Mouse (Mus musculus) forebrain, embryonic 13.5 days (tissue): ENCODE data around the gene Mecom. TPM values are rescaled to one million over a fixed set of nuclear protein-coding genes. Genes with fewer than 3 reads are reported as not detected.

Experiments used
- ATAC-seq: fragments of 200-750 bp; cut with Nextera tagmentation; 2 replicates; pipeline ENCODE4 v1.8.0; 2017
- H3K27ac ChIP-seq: fragments of 300-500 bp; sonication (generic); 2 replicates; pipeline ENCODE4 v1.5.1; 2015; ENCODE audit warnings: inconsistent platforms, mild to moderate bottlenecking, moderate library complexity
- H3K27me3 ChIP-seq: fragments of 300-500 bp; sonication (generic); 2 replicates; pipeline ENCODE4 v1.6.1; 2015; ENCODE audit warnings: mild to moderate bottlenecking, inconsistent platforms
- H3K36me3 ChIP-seq: fragments of 300-500 bp; sonication (generic); 2 replicates; pipeline ENCODE4 v1.6.1; 2015; ENCODE audit warnings: mild to moderate bottlenecking, inconsistent platforms; ENCODE audit not compliant: poor library complexity, severe bottlenecking
- H3K4me1 ChIP-seq: fragments of 300-500 bp; sonication (generic); 2 replicates; pipeline ENCODE4 v1.6.1; 2015; ENCODE audit warnings: inconsistent platforms
- H3K4me2 ChIP-seq: fragments of 300-500 bp; sonication (generic); 2 replicates; pipeline ENCODE4 v1.6.1; 2015; ENCODE audit warnings: inconsistent platforms, mild to moderate bottlenecking, moderate library complexity
- H3K4me3 ChIP-seq: fragments of 300-500 bp; sonication (generic); 2 replicates; pipeline ENCODE4 v1.5.1; 2015; ENCODE audit warnings: mild to moderate bottlenecking, inconsistent platforms
- H3K9ac ChIP-seq: fragments of 300-500 bp; sonication (generic); 2 replicates; pipeline ENCODE4 v1.6.1; 2015; ENCODE audit warnings: mild to moderate bottlenecking, inconsistent platforms
- H3K9me3 ChIP-seq: fragments of 300-500 bp; sonication (generic); replicated peaks from 2 replicates; pipeline ENCODE4 v1.6.1; 2016; ENCODE audit warnings: inconsistent platforms
- WGBS: fragments of 180-500 bp; shearing (Covaris S2); methylation state at CpG from one replicate; pipeline ENCODE4 v1.1.7; 2015; 5-methylcytosine and 5-hydroxymethylcytosine counted together
- polyA plus RNA-seq: library from polyadenylated mRNA; unstranded; fragments of >200 nt; fragmentation: Nextera tagmentation; extraction: Ambion mirVana; gene quantifications from 2 replicates; pipeline ENCODE4 v1.2.1, GENCODE M21; 2015

Mecom gene
- polyA plus RNA-seq, 1 experiment from 2014 or later = 3.7 TPM

DNA sequence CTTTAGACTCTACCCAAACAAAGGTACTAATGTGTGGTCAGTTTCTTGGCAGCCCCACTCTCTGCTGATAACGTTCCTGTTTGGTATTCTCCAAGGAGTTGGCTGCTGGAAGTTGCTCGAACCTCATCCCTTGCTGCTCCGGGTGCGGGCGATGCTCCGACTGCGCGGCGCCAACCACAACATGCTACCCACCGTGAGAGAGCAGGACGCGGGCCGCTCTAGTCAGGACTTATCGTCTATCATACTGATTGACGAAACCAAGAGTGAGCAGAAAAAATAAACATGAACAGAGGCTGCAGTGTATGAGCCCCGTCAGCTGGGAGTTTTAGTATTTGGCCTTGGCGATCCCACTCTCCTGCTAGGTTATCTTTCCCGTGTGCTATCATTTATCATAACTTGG, 441.3 kb downstream of the Mecom start:
- Histone ChIP-seq H3K4me3 (no peak overlapping the region), H3K4me2 (no peak overlapping the region), H3K36me3 (no peaks in the 10 kb centered on the region), H3K9ac (no peak overlapping the region), H3K27me3 (no peaks in the 10 kb centered on the region), H3K9me3 (no peaks in the 10 kb centered on the region), H3K27ac (no peak overlapping the region), H3K4me1 (no peaks in the 10 kb centered on the region)
- WGBS = 85% methylated on average over 18 of the region's 18 CpGs
- no peak for ATAC-seq

DNA sequence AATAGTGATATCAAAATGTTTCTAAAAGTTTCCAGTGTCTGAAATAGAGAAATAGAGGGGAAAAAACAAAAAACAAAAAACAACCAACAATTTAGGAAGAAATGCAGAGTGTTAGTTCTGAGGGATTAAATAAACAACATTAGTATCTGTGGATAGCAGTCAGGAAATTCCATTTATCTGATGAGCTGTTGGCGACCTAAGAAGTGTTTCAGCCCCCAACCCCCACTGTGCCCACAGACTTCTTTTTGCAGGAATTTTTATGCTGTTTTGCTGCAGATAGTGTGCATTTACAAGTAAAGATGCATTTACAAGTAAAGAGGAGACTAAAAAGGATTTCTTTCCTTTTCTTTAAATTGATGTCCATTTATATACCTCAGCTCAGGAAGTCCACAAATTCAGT, 441.9 kb downstream of the Mecom start:
- Histone ChIP-seq H3K4me3 (no peak overlapping the region), H3K4me2 (no peak overlapping the region), H3K4me1 (no peaks in the 10 kb centered on the region), H3K36me3 (no peaks in the 10 kb centered on the region), H3K27me3 (no peaks in the 10 kb centered on the region), H3K9me3 (no peaks in the 10 kb centered on the region), H3K27ac (no peak overlapping the region), H3K9ac (no peak overlapping the region)
- ATAC-seq = no peak
- WGBS = 71% methylated on average over 1 of the region's 1 CpGs

DNA sequence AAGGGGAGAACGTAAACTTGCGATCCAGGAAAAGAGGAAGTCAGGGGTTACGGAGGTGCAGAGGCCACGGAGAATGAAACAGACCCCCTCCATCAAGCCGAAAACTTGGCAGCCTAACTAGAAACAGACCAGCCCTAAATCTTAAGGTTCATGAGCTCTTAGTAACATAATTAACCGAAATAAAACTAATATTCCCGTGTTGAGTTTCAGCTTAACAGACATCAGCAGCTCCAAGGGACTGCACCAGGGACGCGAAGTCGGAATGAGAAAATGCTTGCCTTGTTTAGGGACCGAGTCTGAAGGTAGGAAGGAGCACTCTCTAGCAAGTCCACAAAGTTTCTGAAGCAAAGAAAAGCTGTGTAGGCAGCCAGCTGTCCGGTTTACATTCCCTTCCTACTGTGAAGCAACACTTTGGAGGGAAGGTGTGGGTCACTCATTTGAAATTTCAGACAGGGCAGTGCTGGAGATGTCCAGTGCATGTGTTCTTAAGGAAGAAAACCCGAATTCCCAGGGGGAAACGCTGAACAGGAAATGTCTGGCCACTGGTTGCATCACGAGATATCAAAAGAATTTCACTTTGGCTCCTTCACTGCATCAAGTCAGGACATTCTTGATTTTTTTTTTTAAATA, 442.5 kb downstream of the Mecom start:
- no peak overlapping the region for H3K4me3 ChIP-seq

DNA sequence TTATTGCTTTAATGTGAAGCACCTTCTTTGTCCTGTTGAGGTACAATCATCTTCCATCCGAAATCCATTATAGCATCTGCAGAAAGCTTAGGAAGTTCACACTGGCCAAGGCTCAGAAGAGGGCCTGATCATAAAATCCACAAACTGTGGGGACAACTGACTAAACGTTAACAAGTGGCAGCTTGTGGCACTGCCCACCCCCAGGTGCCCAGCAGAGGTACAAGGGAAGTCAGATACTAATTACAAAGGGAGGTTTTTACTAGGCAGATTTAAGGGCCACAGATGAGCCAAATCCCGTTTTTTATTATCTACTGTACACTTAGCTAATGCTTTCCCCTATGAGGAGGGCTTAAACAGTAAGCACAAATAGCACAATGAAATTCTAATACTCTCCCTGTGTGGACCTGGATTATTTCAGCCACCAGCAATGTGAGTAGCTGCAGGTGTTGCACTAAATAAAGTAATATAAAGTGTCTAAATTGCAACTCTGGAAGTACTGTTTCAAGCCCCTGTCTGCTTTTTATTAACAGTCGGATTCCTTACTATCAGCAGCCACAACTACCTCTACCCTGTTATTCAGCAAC, 443.2 kb downstream of the Mecom start:
- Histone ChIP-seq H3K4me2 (no peak overlapping the region), H3K36me3 (no peaks in the 10 kb centered on the region)
- WGBS = 64% methylated on average over 4 of the region's 4 CpGs

More for the DNA sequence above, 442.5 kb downstream of the Mecom start:
- Histone ChIP-seq H3K4me1 (no peaks in the 10 kb centered on the region), H3K4me2 (no peak overlapping the region), H3K9ac (no peak overlapping the region), H3K27me3 (no peaks in the 10 kb centered on the region), H3K36me3 (no peaks in the 10 kb centered on the region), H3K9me3 (no peaks in the 10 kb centered on the region), H3K27ac (no peak overlapping the region)
- ATAC-seq = no peak
- WGBS = 59% methylated on average over 15 of the region's 15 CpGs

DNA sequence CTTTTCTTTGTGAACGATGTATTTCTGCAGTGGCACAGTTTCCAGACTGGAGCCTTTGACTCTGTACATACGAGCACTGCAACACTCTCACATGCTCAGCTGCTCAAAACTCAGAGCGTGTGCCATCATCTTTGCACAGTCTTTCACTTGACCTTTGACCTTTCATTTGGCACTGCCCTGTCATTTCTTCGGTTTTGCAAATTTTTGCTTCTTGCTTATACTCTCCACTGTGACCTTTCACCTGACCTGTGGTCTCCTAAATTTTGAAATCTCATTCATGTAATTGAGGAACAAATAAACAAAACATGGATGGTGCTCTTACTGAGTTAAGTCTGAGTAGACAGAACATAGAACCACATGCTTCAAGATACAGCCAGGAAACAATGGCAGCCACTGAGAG, 446.7 kb downstream of the Mecom start:
- Histone ChIP-seq H3K9ac (no peak overlapping the region), H3K4me3 (no peak overlapping the region), H3K27me3 (no peaks in the 10 kb centered on the region), H3K9me3 (no peaks in the 10 kb centered on the region), H3K27ac (no peak overlapping the region), H3K4me1 (no peaks in the 10 kb centered on the region), H3K36me3 (no peaks in the 10 kb centered on the region), H3K4me2 (no peak overlapping the region)
- 80% methylated on average over 4 of the region's 4 CpGs for WGBS
- no peak for ATAC-seq

More for the DNA sequence above, 443.2 kb downstream of the Mecom start:
- Histone ChIP-seq H3K27ac (no peak overlapping the region), H3K4me3 (no peak overlapping the region), H3K9me3 (no peaks in the 10 kb centered on the region), H3K27me3 (no peaks in the 10 kb centered on the region), H3K9ac (no peak overlapping the region), H3K4me1 (no peaks in the 10 kb centered on the region)
- ATAC-seq = no peak

DNA sequence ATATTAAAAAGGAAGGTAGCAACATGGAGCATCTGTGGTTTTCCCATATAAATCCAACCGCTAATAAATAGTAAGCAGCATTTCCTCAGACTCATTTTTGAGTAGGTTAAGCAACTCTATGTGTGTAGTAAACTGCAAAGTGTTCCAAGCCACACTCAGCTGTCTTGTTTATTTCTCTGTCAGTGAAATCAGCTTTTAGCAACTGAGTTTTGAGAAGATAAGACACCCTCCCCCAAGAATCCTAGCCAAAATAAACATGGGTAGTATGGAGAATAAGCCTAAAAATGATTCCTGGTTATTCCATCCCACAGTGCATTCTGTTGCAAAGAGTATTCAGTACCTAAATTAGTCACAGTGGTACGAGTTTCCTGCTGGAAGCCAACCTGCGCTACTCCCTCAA, 450.1 kb downstream of the Mecom start:
- no peaks in the 10 kb centered on the region for H3K36me3 ChIP-seq
- no peaks in the 10 kb centered on the region for H3K9me3 ChIP-seq
- H3K4me2 ChIP-seq = no peak overlapping the region
- no peaks in the 10 kb centered on the region for H3K27me3 ChIP-seq
- no peak overlapping the region for H3K9ac ChIP-seq
- no peak for ATAC-seq
- no peak overlapping the region for H3K27ac ChIP-seq
- H3K4me3 ChIP-seq = no peak overlapping the region
- no peaks in the 10 kb centered on the region for H3K4me1 ChIP-seq
- WGBS = 91% methylated on average over 3 of the region's 3 CpGs

DNA sequence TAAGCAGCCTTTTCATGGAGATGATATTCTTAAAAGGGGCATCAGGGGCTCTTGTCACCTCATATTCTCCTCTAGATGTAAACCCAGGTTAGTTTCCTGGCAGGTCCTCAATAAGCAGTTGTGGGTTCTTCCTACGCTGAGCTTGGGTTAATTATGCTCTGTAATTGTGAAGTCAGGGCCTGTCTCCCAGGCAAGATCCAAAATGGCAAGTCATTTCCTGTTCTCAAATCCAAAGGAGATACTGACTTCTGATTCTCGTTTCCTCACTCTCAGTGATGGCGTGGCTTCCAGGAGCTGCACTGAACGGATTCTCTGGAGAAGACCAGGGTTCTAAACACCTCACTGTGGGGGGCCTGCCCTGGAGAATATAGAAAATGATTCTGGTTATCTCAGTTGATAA, 450.7 kb downstream of the Mecom start:
- WGBS = 71% methylated on average over 4 of the region's 4 CpGs
- Histone ChIP-seq H3K27ac (no peak overlapping the region), H3K27me3 (no peaks in the 10 kb centered on the region), H3K4me2 (no peak overlapping the region), H3K4me3 (no peak overlapping the region), H3K4me1 (no peaks in the 10 kb centered on the region), H3K9me3 (no peaks in the 10 kb centered on the region), H3K36me3 (no peaks in the 10 kb centered on the region), H3K9ac (no peak overlapping the region)
- no peak for ATAC-seq

DNA sequence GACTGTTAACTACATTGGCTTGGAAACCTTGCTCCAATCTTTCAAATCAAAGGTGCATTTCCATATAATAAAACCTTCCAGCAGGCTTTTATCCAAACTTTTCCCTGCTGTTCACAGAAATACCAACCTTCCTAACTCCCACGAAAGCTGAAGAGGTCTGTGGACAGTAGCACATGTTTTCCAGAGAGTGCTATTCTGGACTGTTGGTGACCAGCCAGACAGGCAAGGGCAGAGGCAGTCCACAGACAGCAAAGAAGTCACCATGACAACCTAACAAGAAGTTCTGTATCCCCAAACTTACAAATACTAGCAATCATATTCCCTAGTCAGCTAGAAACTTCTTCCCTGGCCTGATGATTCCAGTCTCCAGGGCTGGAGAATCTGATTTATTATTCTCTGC, 454.8 kb downstream of the Mecom start:
- Histone ChIP-seq H3K4me2 (no peak overlapping the region), H3K4me1 (no peaks in the 10 kb centered on the region), H3K9ac (no peak overlapping the region), H3K27ac (no peak overlapping the region), H3K27me3 (no peaks in the 10 kb centered on the region), H3K36me3 (no peaks in the 10 kb centered on the region), H3K9me3 (no peaks in the 10 kb centered on the region), H3K4me3 (no peak overlapping the region)
- 63% methylated on average over 1 of the region's 1 CpGs for WGBS
- ATAC-seq = no peak

DNA sequence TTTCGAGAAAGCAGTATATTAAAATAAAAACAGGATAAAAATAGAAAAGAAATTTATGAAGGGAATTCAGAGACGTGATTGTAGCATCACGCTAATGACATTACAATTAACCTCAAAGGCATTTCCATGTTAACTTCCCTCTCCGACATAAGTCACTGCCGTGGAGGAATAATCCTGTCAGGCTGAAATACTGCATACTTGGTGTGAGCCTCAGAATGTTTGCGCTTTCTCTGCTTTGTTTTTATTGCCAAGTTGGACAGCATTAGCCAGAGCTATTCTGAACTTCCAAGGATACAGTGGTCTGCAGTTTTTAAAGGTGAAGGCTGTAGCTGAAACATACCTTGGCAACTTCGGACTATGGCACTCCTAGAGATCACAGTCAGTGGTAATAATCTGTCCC, 455.3 kb downstream of the Mecom start:
- no peak overlapping the region for H3K27ac ChIP-seq
- WGBS = 89% methylated on average over 7 of the region's 7 CpGs
- no peak overlapping the region for H3K4me2 ChIP-seq
- no peak for ATAC-seq
- no peak overlapping the region for H3K4me3 ChIP-seq
- H3K9me3 ChIP-seq = no peaks in the 10 kb centered on the region
- no peaks in the 10 kb centered on the region for H3K4me1 ChIP-seq
- H3K27me3 ChIP-seq = no peaks in the 10 kb centered on the region
- H3K9ac ChIP-seq = no peak overlapping the region
- no peaks in the 10 kb centered on the region for H3K36me3 ChIP-seq

DNA sequence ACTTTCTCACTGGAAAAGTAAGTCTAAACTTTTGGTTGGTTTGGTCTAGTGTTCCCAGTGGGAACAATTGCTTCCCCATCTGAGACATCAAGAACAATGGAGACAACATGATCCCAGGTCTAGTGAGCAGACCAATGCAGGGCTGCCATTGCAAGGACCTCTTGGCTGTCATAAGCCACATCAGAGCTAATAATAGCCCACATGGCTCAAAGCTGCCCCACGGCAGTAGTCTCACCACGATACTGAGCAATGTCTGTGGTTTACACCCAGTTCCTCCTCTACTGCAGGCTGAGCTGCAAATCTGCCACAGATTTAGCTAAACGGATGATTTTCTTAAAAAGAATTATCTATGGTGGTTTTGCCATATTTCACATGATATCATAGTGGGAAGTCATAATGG, 455.9 kb downstream of the Mecom start:
- H3K9me3 ChIP-seq = no peaks in the 10 kb centered on the region
- no peaks in the 10 kb centered on the region for H3K36me3 ChIP-seq
- H3K4me2 ChIP-seq = no peak overlapping the region
- H3K27me3 ChIP-seq = no peaks in the 10 kb centered on the region
- H3K9ac ChIP-seq = no peak overlapping the region
- WGBS = 81% methylated on average over 3 of the region's 3 CpGs
- H3K4me3 ChIP-seq = no peak overlapping the region
- no peak overlapping the region for H3K27ac ChIP-seq
- ATAC-seq = no peak
- no peaks in the 10 kb centered on the region for H3K4me1 ChIP-seq

DNA sequence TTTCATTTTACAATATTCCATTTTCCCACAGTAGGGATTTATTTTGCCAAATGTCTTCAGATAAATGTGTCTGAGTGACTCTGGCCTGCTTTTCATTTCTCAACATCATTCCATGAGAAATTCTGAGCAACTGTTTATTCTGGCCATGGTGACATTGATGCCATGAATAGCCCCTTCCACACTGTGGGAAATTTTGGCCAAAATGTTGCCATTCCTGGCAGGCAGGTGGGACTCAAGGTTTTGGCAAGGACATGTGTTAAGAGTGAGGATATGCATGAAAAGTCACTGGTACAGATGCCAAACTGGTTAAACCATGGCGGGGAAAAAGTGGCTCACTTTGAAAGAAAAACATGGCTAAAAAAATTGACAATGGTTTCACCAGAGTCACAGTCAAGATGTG, 456.4 kb downstream of the Mecom start:
- Histone ChIP-seq H3K4me3 (no peak overlapping the region), H3K4me2 (no peak overlapping the region), H3K36me3 (no peaks in the 10 kb centered on the region), H3K9me3 (no peaks in the 10 kb centered on the region), H3K27me3 (no peaks in the 10 kb centered on the region), H3K4me1 (no peaks in the 10 kb centered on the region), H3K9ac (no peak overlapping the region), H3K27ac (no peak overlapping the region)
- ATAC-seq = no peak
- 89% methylated on average over 1 of the region's 1 CpGs for WGBS

DNA sequence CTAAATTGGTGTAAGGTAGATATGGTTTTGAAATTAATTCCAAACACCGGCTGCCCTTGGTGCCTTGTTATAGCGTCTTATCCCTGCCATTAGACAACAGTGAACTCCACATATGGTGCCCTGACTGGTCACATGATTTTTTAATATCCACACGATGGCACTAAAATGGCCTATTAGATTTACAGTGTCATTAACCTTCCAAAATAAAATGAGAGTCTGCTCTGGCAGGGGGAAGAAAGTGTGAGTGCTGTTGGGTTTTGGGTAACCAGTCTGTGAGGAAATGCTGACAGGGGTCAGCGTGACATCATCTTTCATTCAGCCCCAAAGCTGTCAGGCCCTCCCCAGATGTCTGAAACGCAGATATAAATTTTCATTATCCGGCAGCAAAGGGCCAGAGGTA, 461.7 kb downstream of the Mecom start:
- no peaks in the 10 kb centered on the region for H3K9me3 ChIP-seq
- ATAC-seq = no peak
- H3K27ac ChIP-seq = no peak overlapping the region
- 89% methylated on average over 6 of the region's 6 CpGs for WGBS
- no peak overlapping the region for H3K9ac ChIP-seq
- no peaks in the 10 kb centered on the region for H3K36me3 ChIP-seq
- H3K4me2 ChIP-seq = no peak overlapping the region
- H3K4me3 ChIP-seq = no peak overlapping the region
- peaks cover 5% of the 10 kb centered on the region; the same call in 1 of the 2 replicates for H3K4me1 ChIP-seq
- no peaks in the 10 kb centered on the region for H3K27me3 ChIP-seq

DNA sequence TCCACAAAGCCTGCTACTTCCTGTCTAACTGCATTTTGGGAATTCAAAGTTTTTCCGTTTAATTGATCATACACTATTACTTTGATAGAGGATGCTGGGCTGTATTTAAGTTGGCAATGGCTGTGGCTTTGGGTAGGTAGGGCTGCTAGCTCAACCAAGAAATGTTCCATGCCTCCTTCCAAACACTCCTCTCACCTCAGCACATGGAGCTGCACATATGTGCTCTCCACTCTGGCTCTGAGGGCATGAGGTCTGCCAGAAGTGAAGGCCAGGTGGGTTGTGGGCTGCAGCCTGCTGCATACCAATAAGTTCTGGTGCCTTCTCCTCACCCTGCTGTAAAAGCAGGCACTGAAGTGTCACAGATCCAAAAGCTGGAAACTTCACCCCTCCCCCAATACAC, 464.0 kb downstream of the Mecom start:
- H3K4me2 ChIP-seq = no peak overlapping the region
- H3K9ac ChIP-seq = no peak overlapping the region
- H3K9me3 ChIP-seq = no peaks in the 10 kb centered on the region
- 0 out of 2 replicates have a peak, but pooled peaks have one; percentile 38 for ATAC-seq
- H3K36me3 ChIP-seq = no peaks in the 10 kb centered on the region
- 70% methylated on average over 1 of the region's 1 CpGs for WGBS
- H3K27ac ChIP-seq = no peak overlapping the region
- peaks cover 5% of the 10 kb centered on the region; the same call in 1 of the 2 replicates for H3K4me1 ChIP-seq
- no peak overlapping the region for H3K4me3 ChIP-seq
- no peaks in the 10 kb centered on the region for H3K27me3 ChIP-seq
